Mouse (Mus musculus) induced T-regulatory cell, adult 2 months (primary cell): Measurements from ENCODE around the gene Wfikkn1.
A peak's percentile ranks its signal among the peaks of the same experiment; 100 is the strongest.
"Not testable (repeated sequence)": the region's sequence is repeated elsewhere in the genome, so short reads cannot be mapped to it uniquely, and the experiment has no call there.

Experiments used
- DNase-seq: peaks from one replicate; pipeline ENCODE4 v3.0.0-alpha.2; 2012; ENCODE audit warnings: low read depth

The Wfikkn1 gene

DNA sequence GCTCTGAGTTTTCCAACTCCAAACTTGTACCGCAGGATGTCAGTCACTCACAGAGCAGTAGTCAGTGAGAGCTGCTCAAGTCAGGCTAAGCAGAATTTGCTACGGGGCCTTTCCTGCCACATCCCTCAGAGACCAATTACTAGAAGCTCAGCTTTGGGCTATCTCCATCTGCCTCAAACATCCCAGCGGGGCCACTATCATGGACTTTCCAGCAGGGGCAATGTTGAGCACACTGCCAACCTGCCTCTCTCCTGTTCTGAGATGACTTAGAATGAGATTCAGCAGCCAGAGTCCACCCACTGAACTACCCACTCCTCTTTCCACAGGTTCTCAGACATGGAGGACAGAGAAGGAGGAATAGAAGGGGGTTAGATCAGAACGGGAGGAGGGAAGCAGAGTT, 5.0 kb upstream of the Wfikkn1 start:
- DNase-seq: peak; percentile 61

DNA sequence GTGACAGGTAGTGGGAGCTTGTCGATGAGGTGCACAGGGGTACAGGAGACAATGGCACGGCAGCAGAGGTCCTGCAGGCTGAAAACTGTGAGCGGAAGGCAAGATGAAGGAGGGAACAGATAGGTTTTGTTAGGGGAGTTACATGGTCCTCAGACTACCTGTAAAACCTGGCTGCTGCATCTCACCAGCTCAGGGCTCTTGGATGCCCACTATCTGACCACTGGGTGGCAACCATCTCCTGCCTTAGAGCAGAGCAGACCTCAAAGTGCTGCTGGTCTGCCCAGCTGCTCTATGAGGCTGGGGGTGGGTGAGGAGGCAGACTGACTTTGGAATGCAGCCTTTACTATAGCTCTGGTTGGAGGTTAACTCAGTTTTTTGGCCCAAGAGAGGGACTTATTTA, 3.2 kb upstream of the Wfikkn1 start:
- no peak for DNase-seq

DNA sequence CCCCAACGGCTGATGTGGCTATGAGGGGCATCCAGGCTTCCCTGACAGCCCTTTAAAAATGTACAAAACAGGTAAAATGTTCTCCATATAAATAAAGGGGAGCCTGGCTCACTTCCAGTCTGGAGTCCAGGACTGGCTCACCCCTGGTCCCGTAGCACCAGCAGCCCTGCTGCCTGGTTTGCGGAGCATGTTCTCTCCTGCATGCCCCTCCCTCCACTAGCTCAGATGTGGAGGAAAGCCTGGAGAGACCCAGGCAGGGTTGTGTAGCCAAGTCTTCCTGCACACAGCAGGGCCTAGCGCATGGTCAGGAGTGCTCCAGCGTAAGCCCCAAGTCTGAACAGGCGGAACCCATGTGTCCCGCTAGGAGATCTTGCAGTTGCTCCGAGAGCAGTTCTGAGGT, 2.6 kb upstream of the Wfikkn1 start:
- DNase-seq: no peak

DNA sequence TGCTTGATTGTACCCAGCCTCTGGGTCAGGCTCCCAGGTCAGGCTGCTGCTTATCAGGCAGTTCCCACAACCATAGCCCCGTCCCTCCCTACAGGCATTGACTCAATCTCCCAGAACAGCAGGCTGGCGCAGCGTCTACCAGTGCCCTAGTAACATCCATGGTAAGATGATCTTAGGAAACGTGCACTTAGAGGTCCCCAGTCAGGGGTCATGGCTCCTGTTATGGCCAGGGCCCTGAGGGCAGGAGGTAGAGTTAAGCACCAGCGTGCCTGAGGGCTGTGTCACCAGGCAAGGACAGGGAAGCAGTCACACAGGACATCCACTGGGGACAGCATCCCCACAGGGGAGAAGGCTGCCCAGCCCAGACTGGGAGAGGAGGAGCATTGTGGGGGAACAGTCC, 1.6 kb upstream of the Wfikkn1 start:
- no peak for DNase-seq

DNA sequence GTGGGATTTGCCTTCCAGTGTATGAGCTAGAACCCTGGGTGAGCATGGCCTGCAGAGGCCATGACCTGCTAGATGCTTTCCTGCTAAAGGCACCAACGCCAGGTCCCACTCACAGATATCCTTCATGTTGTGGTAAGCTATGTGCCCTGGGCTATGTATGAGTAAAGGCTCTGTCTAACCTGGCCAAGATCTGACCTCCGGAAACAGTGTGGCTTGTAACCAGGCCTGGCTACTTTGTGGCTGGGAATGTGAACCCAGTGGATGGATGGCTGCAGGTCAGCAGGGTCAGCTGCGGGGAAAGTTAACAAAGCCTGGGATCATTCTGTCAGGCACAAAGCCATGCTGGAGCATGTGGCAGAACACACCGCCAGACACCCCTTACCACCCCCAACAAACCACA, 1.0 kb upstream of the Wfikkn1 start:
- no peak for DNase-seq

DNA sequence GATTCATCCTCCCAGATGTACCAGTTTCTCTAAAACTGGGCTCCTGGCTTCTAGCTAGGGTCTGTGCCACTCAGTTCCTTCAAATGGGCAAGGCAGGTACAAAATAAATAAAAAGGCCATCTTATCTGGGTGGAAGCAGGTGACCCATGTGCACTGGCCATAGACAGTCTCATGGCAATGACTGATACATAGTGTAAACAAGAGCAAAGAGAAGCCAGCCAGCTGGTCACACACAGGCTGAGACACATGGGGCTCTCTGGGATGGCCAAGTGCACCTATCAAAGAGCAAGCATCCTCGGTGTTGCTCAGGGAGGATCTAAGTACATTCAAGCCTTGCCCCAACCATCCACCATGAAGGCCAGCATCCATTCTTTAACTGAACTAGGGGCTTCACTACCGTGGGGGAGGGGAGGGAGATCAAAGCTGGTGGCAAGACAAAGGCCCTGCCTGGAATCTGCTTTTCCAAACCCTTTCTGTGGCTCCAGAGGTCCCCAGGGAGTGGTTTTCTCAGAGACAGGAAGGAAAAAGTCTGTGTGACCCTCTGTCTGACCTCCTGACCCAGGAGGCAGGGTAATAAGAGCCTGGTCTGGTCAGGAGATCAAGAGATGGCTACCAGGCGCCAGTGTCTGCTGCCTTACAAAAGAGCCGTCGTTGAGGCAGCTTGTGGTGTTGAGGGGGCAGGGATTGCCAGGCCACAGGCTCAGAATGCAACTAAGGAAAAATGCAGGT, 419 bp upstream of the Wfikkn1 start:
- DNase-seq: no peak

DNA sequence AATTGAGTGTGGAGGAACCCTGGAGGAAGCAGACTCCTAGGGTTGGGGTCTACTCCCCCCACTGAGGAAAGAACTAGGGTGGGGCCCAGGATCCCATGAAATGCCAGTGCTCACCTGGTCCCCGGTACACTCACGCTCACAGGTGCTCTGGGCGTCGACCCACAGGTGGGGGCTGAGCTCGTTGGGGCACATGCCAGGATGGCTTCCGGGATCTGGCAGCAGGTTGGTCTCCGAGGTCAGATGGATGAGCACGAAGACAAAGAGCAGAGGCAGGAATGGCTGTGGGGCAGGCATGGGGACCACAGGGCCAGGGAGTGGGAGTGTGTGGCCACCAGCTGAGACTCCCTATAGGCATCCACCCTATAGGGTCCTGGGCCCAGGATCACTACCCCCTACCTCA, 908 bp downstream of the Wfikkn1 start:
- DNase-seq: no peak

DNA sequence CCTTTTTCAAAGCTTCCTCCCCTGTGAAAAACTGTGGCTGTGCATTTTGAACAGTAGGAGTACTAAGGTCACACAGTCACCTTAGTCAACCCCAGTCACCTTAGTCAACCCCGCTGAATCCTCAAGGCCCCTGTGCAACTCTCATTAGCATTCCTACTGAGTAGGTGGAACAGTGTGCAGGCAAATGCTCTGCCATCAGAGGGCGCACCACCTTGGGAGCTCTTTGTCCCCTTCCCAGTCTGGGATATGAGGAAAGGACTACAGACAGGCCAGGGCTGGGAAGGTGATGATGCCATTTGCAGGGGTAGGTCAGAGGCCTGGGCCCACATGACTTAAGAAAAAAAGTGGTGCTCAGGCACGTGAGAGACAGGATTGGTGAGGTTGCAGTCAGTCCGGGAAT, 1.4 kb downstream of the Wfikkn1 start:
- no peak for DNase-seq

DNA sequence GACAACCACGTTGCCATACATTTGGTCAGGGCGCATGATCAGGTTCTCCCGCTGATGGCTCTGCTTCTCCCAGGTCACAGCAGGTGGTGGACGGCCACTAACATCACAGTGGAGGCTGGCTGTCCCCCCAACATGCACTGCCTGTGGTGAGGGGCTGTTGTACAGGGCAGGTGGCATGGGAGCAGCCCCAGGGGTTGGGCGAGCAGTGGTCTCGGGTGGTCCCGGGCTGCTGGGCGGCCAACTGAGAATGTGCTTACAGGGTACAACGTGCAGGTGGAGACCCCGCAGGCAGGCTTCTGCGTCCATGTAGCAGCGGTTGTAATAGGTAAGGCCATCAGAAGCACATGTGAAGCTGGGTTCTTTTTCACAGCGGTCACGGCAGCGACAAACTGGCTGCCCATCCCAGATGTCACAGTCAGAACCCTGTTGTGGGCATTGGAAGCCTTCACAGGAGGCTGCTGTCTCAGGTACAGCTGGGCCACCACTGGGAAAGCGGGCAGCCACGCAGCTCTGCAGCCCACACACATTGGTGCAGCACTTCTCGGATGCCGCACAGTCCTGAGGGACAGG, 2.0 kb downstream of the Wfikkn1 start:
- no peak for DNase-seq

DNA sequence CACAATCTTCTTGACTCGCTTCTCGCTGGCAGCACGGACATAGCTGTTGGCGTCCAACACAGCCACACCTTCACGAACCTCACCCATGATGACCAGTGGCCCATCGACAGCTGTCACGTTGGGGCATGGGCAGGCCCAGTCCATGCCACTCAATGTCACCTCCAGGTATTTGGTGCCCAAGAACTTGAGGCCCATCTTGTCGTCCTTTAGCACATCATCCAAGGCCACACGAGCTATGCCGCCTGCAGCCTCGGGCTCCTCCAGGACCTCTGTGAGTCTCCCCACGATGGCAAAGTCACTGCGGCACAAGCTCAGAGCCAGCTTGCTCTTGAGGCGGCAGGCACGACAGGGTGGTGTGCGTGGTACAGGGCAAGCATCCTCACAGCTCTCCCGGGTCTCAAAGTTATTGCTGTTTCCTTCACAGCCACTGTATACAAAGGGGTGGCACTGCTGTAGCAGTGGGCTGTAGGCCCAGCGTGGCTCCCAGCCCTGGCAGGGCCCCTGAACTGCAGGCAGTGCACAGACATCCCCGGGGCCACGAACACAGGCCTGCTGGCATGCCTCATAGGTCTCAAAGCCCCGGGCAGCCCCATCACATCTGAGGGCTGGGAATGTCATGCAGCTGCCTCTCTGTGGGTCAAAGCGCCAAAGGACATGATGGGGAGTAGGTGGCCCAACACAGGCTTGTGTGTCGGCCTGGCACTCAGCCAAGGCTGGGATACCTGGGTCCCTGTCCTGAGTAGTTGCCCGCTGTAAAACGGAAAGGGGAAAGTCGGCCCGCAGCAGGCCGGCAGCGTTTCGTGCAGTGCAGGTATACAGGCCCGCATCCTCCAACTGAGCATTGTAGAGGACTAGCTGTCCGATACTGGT, 2.7 kb downstream of the Wfikkn1 start:
- DNase-seq: no peak

DNA sequence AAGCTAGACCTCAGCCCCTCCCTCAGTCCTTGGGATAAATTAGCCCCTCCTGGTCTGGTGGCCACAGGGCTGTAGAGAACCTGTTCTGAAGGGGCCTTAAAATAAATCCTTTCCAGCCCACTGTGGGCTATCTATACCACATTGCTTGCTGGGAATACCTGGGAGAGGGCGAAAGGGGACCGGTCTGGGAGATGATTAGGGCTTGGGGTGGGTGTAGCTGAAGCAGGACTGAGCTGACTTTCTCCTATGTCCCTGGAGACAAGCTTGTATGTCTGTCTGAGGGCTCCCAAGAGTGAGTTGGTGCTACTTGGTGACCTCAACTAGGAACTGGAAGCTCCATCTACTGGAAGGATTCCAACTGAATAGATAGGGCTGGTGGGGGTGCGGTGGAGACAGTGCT, 3.6 kb downstream of the Wfikkn1 start:
- DNase-seq: no peak

DNA sequence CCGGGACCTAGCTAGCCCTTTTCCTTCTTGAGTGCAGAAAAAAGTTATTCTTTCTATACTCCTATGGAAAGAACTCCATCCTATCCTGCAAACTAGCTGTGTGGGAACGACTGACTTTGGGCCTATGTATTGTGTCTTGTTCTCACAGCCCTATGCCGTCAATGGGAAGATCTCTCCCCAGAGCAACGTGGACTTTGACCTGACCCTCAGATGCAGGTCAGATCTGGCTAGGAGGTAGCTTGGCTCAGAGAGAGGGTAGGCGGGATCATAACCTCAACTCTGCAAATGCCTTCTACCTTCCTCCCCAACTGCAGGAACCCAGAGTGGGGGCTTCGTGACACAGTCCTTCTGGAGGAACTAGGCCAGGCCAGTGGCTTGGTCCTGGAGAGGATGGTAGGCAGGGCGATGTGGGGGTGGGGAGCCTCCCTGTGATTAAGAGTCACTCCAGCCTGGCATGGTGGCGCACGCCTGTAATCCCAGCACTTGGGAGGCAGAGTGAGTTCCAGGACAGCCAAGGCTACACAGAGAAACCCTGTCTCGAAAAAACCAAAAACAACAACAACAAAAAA, 4.2 kb downstream of the Wfikkn1 start:
- no peak for DNase-seq

DNA sequence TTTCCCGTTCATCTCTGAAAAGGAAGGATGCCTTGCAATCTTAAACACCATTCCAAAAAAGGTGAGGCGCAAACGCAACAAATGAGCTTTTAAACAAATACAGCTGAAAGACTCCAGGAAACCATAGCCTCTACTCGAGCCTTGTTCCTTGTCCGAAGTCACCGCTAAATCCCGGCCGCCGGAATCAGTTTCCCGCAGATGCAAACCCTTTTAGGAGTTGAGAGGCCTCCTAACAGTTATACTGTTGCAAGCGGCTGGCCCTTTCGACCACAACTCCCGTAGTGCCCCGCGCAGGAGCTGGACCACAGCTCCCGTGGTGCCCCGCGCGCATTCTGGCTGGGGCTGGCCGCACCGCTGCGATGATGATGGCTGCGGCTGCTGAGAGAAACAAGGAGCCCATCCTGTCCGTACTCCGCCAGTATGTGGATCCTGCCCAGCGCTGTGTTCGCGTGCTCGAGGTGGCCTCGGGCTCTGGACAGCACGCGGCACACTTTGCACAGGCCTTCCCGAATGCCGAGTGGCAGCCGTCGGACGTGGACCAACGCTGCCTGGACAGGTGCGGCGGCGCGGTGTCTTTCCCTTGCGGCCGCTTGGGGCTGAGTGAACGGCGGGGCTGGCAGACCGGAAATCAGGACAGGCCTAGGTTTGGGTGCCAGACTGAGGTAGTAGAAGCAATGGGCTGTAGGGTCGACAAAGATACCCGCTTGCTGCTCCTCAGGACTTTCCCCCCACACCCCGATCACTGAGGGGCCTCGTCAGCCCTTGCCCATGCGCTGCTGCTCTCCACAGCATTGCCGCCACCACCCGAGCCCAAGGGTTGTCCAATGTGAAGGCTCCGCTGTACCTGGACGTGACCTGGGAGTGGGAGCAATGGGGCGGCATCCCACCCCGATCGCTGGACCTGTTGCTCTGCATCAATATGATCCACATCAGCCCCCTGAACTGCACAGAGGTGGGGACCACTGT, 5.2 kb downstream of the Wfikkn1 start:
- peak; percentile 88 for DNase-seq

DNA sequence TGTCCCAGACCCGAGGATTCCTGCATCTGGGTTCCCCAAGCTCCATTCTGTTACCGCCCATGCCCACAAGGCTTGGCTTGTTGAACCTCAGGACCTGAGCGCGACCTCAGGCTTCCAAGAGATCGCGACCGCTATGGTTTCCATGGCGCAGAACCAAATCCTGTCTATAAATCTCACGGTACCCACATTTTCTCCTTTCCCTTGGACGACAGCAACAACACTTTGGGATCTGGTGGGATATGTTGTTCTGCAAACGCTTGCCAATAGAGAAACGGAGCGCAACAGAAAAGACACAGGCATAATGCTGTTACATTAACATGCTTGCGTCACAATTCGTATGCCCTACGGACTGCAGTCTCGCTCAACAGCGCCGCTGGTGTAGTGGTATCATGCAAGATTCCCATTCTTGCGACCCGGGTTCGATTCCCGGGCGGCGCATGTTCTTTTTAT, 5.9 kb downstream of the Wfikkn1 start, which contains the start of gene Mettl26:
TSS of gene Mettl26 (plus strand) at position 354 of the 450 bp plus-strand sequence.
- peak; percentile 96 for DNase-seq

DNA sequence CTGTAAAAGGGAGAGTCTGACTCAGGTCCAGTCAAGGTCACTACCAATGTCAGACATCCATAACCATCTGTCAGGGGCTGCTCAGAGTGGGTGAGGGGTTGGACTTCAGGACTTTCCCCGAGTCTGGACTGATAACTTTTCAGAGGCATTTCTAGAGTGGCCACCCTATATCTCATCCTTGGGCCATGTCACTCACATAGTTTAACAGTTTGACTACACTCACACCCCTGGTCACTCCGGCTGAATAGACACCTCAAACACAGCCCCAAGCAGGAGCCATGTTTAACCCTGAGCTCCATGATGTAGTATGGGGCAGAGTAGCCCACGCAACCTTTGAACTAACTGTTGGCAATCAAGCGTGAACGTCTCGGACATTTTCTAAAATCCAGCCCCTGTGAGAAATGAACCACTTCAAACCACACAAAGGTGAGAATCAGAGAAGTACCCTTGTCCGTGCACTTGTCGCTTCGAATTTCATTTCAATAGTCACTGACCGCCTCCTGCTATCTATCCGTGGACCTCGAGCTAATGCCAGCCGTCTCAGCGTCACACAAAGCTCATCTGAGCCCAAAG, 6.4 kb downstream of the Wfikkn1 start:
- DNase-seq: no peak

DNA sequence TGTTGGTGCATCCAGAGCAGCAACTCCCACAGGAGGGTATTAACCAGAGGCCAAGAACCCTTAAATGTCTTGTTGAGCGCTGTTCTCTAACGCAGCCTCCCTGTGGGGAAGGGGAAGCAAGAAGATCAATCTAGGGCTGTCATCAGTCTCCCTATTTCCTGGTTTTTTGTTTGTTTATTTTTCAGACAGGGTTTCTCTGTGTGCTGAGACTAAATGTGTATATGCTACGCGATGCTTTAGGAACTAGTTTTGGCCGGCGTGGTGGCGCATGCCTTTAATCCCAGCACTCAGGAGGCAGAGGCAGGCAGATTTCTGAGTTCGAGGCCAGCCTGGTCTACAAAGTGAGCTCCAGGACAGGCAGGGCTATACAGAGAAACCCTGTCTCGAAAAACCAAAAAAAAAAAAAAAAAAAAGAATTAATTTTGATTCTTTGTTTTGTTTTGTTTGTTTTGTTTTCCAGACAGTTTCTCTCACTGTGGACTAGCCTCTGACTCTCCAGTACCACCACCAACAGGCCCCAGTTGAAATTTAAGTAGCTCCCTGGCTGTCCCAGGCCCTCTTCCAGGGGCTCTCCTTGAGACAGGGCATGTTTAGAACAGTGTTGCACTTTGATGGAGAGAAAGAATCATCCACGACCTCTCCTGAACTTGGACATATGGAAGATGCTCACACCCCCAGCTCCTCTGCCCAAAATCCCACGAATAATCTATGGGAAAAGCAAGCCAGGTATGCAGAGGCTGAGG, 7.1 kb downstream of the Wfikkn1 start:
- DNase-seq: no peak

DNA sequence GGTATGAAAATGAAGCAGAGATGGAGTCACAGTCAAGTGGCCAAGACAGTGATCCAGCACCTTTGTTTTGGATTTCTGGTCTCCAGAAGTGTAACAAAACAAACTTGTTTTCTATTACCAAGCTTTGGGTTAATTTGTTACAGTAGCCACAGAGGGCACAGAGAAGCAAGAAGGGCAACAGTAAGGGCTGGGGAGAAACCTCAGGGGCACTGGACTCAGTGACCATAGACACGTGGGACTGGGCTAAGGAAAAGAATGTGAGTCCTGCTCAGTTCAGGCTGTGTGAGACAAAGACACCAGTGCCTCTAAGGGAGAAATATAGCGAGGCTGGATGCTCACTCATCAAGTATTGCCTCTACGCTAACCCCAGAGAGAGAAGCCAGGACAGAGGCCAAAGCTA, 8.0 kb downstream of the Wfikkn1 start:
- DNase-seq: no peak

DNA sequence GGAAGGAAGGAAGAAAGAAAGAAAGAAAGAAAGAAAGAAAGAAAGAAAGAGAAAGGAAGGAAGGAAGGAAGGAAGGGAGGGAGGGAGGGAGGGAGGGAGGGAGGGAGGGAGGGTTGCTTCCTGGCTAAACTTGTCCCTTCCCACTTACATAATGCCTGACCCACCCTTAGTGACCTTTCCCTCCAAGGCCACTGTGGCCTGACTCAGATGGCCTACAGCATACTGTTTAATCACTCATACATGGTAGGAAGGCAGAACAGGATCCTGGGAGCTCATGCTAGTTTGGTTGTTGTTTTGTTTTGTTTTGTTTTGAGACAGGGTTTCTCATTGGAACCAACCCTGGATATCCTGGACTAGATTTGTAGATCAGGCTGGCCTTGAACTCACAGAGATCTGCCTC, 9.1 kb downstream of the Wfikkn1 start:
- DNase-seq: not testable (repeated sequence)

DNA sequence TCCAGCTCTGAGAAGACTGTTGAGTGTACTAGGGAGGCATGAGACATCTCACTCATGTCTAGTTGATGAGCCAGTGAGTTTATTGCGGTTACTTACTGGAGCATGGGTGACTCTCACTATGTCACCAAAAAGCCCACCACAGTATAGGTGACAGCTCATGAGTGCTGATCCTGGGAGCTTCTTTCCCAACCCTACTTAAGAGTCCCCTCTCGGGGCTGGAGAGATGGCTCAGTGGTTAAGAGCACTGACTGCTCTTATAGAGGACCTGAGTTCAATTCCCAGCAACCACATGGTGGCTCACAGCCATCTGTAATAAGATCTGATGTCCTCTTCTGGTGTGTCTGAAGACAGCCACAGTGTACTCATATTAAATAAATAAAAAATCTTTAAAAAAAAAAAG, 10.7 kb downstream of the Wfikkn1 start:
- no peak for DNase-seq

DNA sequence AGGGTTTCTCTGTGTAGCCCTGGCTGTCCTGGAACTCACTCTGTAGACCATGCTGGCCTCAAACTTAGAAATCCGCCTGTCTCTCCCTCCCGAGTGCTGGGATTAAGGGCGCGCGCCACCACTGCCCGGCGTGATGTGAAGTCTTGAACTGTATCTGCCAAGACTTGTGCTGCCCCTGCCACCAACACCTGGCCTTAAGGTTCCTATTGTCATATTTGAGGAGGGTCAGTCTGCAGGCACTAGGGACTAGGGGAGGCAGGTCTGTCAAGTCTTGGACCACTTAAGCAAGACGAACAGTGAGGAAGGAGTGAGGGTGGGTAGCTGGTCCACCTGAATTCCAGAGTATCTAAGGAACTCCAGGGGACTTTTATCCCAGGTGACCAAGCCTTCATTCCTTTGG, 11.2 kb downstream of the Wfikkn1 start:
- DNase-seq: no peak
